Mouse (Mus musculus): ENCODE data around the gene Anks4b. TPM values are rescaled to one million over a fixed set of nuclear protein-coding genes. Genes with fewer than 3 reads are reported as not detected.
A peak's percentile ranks its signal among the peaks of the same experiment; 100 is the strongest.

Gene Anks4b
- polyA plus RNA-seq, 1 experiment from 2014 or later = 2.4 TPM

- H3K9me3 ChIP-seq (ENCODE audit: low read length) = no peaks in the 10 kb centered on the region
- H3K9ac ChIP-seq (replicated peaks) = no peak overlapping the region
- no peak overlapping the region for H3K4me2 ChIP-seq (ENCODE audit: low read depth, low read length)
- H3K27ac ChIP-seq (ENCODE audit: low read depth) = no peak overlapping the region
- H3K4me1 ChIP-seq (ENCODE audit: insufficient read depth) = no peaks in the 10 kb centered on the region
- DNase-seq (no peak), ATAC-seq (no peak)
- WGBS (ENCODE audit: insufficient replicate concordance) = 81% methylated on average over 4 of the region's 4 CpGs
- H3K27me3 ChIP-seq (ENCODE audit: insufficient read depth, low read length) = no peaks in the 10 kb centered on the region
- H3K4me3 ChIP-seq (ENCODE audit: low read depth, low read length) = no peak overlapping the region
- TF ChIP-seq CTCF (IDR thresholded peaks at IDR 0.05; ENCODE audit: low read depth) (no peak), EP300 (IDR thresholded peaks at IDR 0.05; ENCODE audit: low read depth) (no peak)
- peaks cover 10% of the 10 kb centered on the region; the same call in 1 of the 2 replicates for H3K36me3 ChIP-seq (replicated peaks; ENCODE audit: insufficient read depth, low read length)
Observed at GRCm38 (mm10) chr7:120181401-120182230, 8.0 kb downstream of the Anks4b start.

DNA sequence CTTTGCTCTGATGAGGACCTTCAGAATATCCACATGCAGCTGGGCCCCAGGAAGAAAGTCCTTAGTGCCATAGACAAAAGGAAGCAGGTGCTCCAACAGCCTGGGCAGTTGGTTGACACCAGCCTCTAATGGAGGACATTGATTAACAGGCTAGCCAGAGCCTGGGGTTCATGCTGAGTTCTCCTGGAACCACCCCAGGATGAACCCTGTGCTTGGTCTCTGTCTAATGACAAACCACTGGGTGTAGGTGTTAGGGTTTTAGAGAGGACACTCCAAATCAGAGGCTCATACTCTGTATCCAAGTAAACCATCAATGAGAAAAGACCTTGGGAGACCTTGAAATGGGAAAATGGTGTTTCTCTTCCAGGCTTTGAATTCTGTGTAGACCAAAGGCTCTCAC, 9.2 kb downstream of the Anks4b start:
- Histone ChIP-seq H3K4me3 (ENCODE audit: low read depth, low read length) (no peak overlapping the region), H3K27ac (ENCODE audit: low read depth) (no peak overlapping the region), H3K9me3 (ENCODE audit: low read length) (no peaks in the 10 kb centered on the region), H3K4me2 (ENCODE audit: low read depth, low read length) (no peak overlapping the region), H3K9ac (replicated peaks) (no peak overlapping the region), H3K27me3 (ENCODE audit: insufficient read depth, low read length) (no peaks in the 10 kb centered on the region), H3K36me3 (replicated peaks; ENCODE audit: insufficient read depth, low read length) (peaks cover 10% of the 10 kb centered on the region; the same call in 1 of the 2 replicates), H3K4me1 (ENCODE audit: insufficient read depth) (no peaks in the 10 kb centered on the region)
- no peak for ATAC-seq
- DNase-seq = no peak
- no peak for TF ChIP-seq EP300 (IDR thresholded peaks at IDR 0.05; ENCODE audit: low read depth)
- TF ChIP-seq CTCF (IDR thresholded peaks at IDR 0.05; ENCODE audit: low read depth) = no peak

DNA sequence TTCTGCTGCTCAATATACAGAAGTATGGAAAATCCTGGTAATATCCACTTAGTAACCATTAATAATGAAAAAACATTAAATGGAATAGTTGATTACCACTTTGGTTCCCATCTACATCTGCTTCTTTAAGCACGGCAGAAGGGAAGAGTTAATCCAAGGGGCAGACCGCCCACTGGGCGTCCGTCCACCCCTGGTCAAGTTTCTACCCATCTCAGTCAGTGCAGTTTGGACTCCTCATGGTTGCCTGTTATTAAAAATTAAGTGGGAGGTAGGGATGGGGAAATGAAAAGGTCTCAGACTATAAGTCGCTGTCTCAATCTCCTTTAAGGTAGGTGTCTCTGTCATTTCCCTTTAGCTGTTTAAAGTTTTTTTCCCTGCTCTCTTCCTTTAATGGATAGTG, 15.3 kb downstream of the Anks4b start:
- no peak overlapping the region for H3K9ac ChIP-seq (replicated peaks)
- H3K27me3 ChIP-seq (ENCODE audit: insufficient read depth, low read length) = no peaks in the 10 kb centered on the region
- H3K4me3 ChIP-seq (ENCODE audit: low read depth, low read length) = no peak overlapping the region
- no peaks in the 10 kb centered on the region for H3K9me3 ChIP-seq (ENCODE audit: low read length)
- 76% methylated on average over 5 of the region's 5 CpGs for WGBS (ENCODE audit: insufficient replicate concordance)
- no peaks in the 10 kb centered on the region for H3K36me3 ChIP-seq (replicated peaks; ENCODE audit: insufficient read depth, low read length)
- no peak for DNase-seq
- peak overlapping the region; percentile 52 for H3K27ac ChIP-seq (ENCODE audit: low read depth)
- no peak for TF ChIP-seq CTCF (IDR thresholded peaks at IDR 0.05; ENCODE audit: low read depth)
- TF ChIP-seq EP300 (IDR thresholded peaks at IDR 0.05; ENCODE audit: low read depth) = no peak
- 0 out of 2 replicates have a peak, but pooled peaks cover 3% of the 10 kb centered on the region for H3K4me1 ChIP-seq (ENCODE audit: insufficient read depth)
- no peak for ATAC-seq
- no peak overlapping the region for H3K4me2 ChIP-seq (ENCODE audit: low read depth, low read length)

GRCm38 (mm10) chr7:120189369-120190149, 15.9 kb downstream of the Anks4b start:
- Histone ChIP-seq H3K9me3 (ENCODE audit: low read length) (no peaks in the 10 kb centered on the region), H3K27me3 (ENCODE audit: insufficient read depth, low read length) (no peaks in the 10 kb centered on the region), H3K4me2 (ENCODE audit: low read depth, low read length) (no peak overlapping the region; the same call in 1 of the 2 replicates), H3K36me3 (replicated peaks; ENCODE audit: insufficient read depth, low read length) (no peaks in the 10 kb centered on the region), H3K27ac (ENCODE audit: low read depth) (peak overlapping the region; percentile 52), H3K4me3 (ENCODE audit: low read depth, low read length) (no peak overlapping the region), H3K4me1 (ENCODE audit: insufficient read depth) (0 out of 2 replicates have a peak, but pooled peaks cover 3% of the 10 kb centered on the region), H3K9ac (replicated peaks) (no peak overlapping the region)
- 53% methylated on average over 8 of the region's 8 CpGs for WGBS (ENCODE audit: insufficient replicate concordance)
- DNase-seq (peak; percentile 58), ATAC-seq (peak; percentile 95)
- TF ChIP-seq CTCF (IDR thresholded peaks at IDR 0.05; ENCODE audit: low read depth) = peak; percentile 36; the same call in 1 of the 2 replicates
- peak; percentile 45; the same call in 1 of the 2 replicates for TF ChIP-seq EP300 (IDR thresholded peaks at IDR 0.05; ENCODE audit: low read depth)

DNA sequence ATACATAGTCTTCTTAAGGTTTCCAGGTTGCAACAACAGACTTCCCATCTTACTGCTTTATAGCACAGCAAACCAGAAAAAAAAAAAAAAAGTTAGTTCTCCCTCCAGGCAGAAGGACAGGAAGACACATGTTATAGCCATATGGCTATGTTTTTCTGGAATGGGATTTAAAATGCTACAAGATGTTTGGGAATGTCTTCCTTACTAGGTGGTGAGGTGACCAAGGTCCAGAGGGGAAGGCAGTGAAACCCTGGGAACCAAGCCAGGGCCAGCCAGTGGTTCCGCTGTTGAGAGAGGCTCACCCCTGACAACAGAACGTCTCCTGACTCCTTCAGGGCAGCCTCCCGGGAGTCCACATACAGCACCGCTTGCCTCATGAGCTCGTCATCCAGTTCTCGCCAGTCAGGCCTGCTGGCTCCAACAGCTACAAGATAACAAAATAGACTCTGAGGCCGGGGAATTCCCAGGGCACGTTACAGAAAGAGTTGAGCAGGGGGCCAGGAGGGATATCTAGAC, 16.6 kb downstream of the Anks4b start:
- TF ChIP-seq CTCF (IDR thresholded peaks at IDR 0.05; ENCODE audit: low read depth) (no peak), EP300 (IDR thresholded peaks at IDR 0.05; ENCODE audit: low read depth) (no peak)
- 51% methylated on average over 8 of the region's 8 CpGs for WGBS (ENCODE audit: insufficient replicate concordance)
- H3K9me3 ChIP-seq (ENCODE audit: low read length) = no peaks in the 10 kb centered on the region
- H3K36me3 ChIP-seq (replicated peaks; ENCODE audit: insufficient read depth, low read length) = no peaks in the 10 kb centered on the region
- no peak overlapping the region for H3K4me3 ChIP-seq (ENCODE audit: low read depth, low read length)
- H3K4me1 ChIP-seq (ENCODE audit: insufficient read depth) = 0 out of 2 replicates have a peak, but pooled peaks cover 3% of the 10 kb centered on the region
- H3K4me2 ChIP-seq (ENCODE audit: low read depth, low read length) = no peak overlapping the region; the same call in 1 of the 2 replicates
- H3K9ac ChIP-seq (replicated peaks) = no peak overlapping the region
- H3K27me3 ChIP-seq (ENCODE audit: insufficient read depth, low read length) = no peaks in the 10 kb centered on the region
- DNase-seq (peak; percentile 32), ATAC-seq (peak; percentile 40)
- peak overlapping the region; percentile 52; the same call in 1 of the 2 replicates for H3K27ac ChIP-seq (ENCODE audit: low read depth)

DNA sequence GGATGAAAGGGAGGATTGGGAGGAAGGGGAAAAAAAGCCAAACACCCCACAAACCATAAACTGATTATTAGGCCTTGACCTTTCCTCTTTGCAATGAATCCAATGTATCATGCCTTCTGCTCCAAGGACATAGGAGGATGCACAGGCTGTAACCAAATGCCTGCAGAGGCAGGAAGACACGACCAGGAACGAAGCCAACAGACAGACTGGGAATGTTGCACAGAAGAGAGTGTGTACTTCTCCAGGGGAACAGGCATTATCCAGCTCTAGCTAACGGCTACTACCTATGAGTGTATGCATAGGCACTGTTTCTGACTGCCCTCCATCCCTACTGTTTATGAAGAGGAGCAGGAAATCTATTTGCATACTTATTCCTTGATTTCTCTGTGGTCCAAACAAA, 18.5 kb downstream of the Anks4b start:
- no peaks in the 10 kb centered on the region for H3K36me3 ChIP-seq (replicated peaks; ENCODE audit: insufficient read depth, low read length)
- H3K4me1 ChIP-seq (ENCODE audit: insufficient read depth) = 0 out of 2 replicates have a peak, but pooled peaks cover 3% of the 10 kb centered on the region
- no peak for TF ChIP-seq EP300 (IDR thresholded peaks at IDR 0.05; ENCODE audit: low read depth)
- TF ChIP-seq CTCF (IDR thresholded peaks at IDR 0.05; ENCODE audit: low read depth) = no peak
- H3K4me3 ChIP-seq (ENCODE audit: low read depth, low read length) = no peak overlapping the region
- H3K4me2 ChIP-seq (ENCODE audit: low read depth, low read length) = no peak overlapping the region
- ATAC-seq (no peak), DNase-seq (no peak)
- 52% methylated on average over 3 of the region's 3 CpGs for WGBS (ENCODE audit: insufficient replicate concordance)
- no peaks in the 10 kb centered on the region for H3K27me3 ChIP-seq (ENCODE audit: insufficient read depth, low read length)
- no peak overlapping the region for H3K9ac ChIP-seq (replicated peaks)
- no peak overlapping the region for H3K27ac ChIP-seq (ENCODE audit: low read depth)
- H3K9me3 ChIP-seq (ENCODE audit: low read length) = no peaks in the 10 kb centered on the region

Data from liver, postnatal 0 days (tissue).